Mouse (Mus musculus) lung, embryonic 16.5 days (tissue): Measurements from ENCODE around the gene Gm14226. TPM values are rescaled to one million over a fixed set of nuclear protein-coding genes. Genes with fewer than 3 reads are reported as not detected.

ENCODE experiments used
- ATAC-seq: fragments of 200-750 bp; cut with Nextera tagmentation; 2 replicates; pipeline ENCODE4 v1.8.0; 2017; ENCODE audit warnings: low read depth, mild to moderate bottlenecking, moderate library complexity
- H3K27ac ChIP-seq: fragments of 300-500 bp; sonication (generic); 2 replicates; pipeline ENCODE4 v1.5.1; 2014; ENCODE audit warnings: mild to moderate bottlenecking, control low read depth, low read length
- H3K27me3 ChIP-seq: fragments of 300-500 bp; sonication (generic); 2 replicates; pipeline ENCODE4 v1.6.1; 2014; ENCODE audit warnings: low read depth, low read length, mixed read lengths; ENCODE audit not compliant: control insufficient read depth, insufficient read depth
- H3K36me3 ChIP-seq: fragments of 300-500 bp; sonication (generic); 2 replicates; pipeline ENCODE4 v1.6.1; 2014; ENCODE audit warnings: low read length; ENCODE audit not compliant: control insufficient read depth, insufficient read depth
- H3K4me1 ChIP-seq: fragments of 300-500 bp; sonication (generic); replicated peaks from 2 replicates; pipeline ENCODE4 v1.6.1; 2014; ENCODE audit warnings: low read length, mixed read lengths; ENCODE audit not compliant: control insufficient read depth, insufficient read depth
- H3K4me2 ChIP-seq: fragments of 300-500 bp; sonication (generic); 2 replicates; pipeline ENCODE4 v1.6.1; 2014; ENCODE audit warnings: low read depth, low read length, control low read depth
- H3K4me3 ChIP-seq: fragments of 300-500 bp; sonication (generic); 2 replicates; pipeline ENCODE4 v1.5.1; 2014; ENCODE audit warnings: mild to moderate bottlenecking, low read length, control low read depth
- H3K9ac ChIP-seq: fragments of 300-500 bp; sonication (generic); 2 replicates; pipeline ENCODE4 v1.6.1; 2014; ENCODE audit warnings: low read length, control low read depth
- H3K9me3 ChIP-seq: fragments of 300-500 bp; sonication (generic); 2 replicates; pipeline ENCODE4 v1.6.1; 2016; ENCODE audit warnings: low read length; ENCODE audit not compliant: control insufficient read depth
- WGBS: fragments of 180-500 bp; shearing (Covaris S2); extraction: QIAGEN DNeasy Blood & Tissue Kit; methylation state at CpG from one replicate; pipeline ENCODE4 v1.1.7; 2014; 5-methylcytosine and 5-hydroxymethylcytosine counted together
- polyA plus RNA-seq: library from polyadenylated mRNA; unstranded; fragments of >200 nt; fragmentation: Nextera tagmentation; extraction: Ambion mirVana; gene quantifications from 2 replicates; pipeline ENCODE4 v1.2.1, GENCODE M21; 2015

Gene Gm14226
- polyA plus RNA-seq, 1 experiment from 2014 or later: 0.21 TPM

DNA sequence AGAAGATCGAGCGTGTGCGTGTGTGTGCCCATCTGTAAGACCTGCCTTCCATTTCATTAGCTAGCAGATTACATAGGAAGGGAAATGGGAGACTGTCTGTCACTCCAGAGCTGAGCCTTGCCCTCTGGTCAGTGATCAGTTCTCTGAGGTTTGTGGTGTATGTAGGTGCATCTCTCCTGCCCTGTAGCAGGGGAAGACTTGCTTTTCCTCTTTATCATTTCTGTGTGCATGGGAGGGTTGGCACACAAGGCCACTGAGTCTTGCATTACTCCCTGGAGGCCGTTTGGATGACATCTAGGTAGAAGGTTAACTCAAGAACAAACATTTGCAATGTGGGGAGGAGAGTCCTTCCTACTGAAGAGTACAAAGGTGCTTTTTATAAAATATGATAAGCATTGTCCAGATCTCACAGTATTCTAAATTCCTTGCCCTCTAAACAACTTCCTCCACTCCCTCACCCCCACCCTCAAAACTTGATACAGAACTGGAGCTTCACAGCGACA is 38.1 kb downstream of the Gm14226 start:
- 62% methylated on average over 5 of the region's 5 CpGs for WGBS
- H3K4me1 ChIP-seq: peaks cover 3% of the 10 kb centered on the region; the same call in 1 of the 2 replicates
- no peak overlapping the region for H3K9ac ChIP-seq
- H3K9me3 ChIP-seq: no peaks in the 10 kb centered on the region
- H3K27ac ChIP-seq: no peak overlapping the region
- H3K27me3 ChIP-seq: no peaks in the 10 kb centered on the region
- no peak for ATAC-seq
- peaks cover under 1% of the 10 kb centered on the region; the same call in 1 of the 2 replicates for H3K36me3 ChIP-seq
- H3K4me3 ChIP-seq: no peak overlapping the region
- H3K4me2 ChIP-seq: no peak overlapping the region

DNA sequence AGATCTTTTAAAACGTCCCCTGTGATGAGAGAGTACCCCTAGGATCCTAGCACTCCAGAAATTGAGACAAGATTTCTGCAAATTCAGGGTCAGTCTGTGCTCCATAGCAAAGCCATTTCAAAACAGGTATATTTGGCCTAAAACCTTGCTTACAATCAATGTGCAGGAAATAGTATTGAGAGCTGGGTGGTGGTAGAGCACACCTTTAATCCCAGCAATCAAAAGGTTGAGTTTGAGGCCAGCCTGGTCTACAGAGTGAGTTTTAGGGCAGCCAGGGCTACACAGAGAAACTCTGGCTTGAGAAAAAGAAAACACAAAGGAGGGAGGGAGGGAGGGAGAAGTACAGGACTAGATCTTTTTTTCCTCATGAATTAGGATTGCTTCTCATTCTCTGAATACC is 39.3 kb downstream of the Gm14226 start:
- ATAC-seq: no peak
- H3K4me1 ChIP-seq: no peaks in the 10 kb centered on the region
- H3K27me3 ChIP-seq: no peaks in the 10 kb centered on the region
- H3K9me3 ChIP-seq: no peaks in the 10 kb centered on the region
- peaks cover 7% of the 10 kb centered on the region for H3K36me3 ChIP-seq
- H3K4me3 ChIP-seq: no peak overlapping the region
- H3K4me2 ChIP-seq: no peak overlapping the region
- no peak overlapping the region for H3K9ac ChIP-seq
- WGBS: 58% methylated on average over 1 of the region's 1 CpGs
- H3K27ac ChIP-seq: no peak overlapping the region

DNA sequence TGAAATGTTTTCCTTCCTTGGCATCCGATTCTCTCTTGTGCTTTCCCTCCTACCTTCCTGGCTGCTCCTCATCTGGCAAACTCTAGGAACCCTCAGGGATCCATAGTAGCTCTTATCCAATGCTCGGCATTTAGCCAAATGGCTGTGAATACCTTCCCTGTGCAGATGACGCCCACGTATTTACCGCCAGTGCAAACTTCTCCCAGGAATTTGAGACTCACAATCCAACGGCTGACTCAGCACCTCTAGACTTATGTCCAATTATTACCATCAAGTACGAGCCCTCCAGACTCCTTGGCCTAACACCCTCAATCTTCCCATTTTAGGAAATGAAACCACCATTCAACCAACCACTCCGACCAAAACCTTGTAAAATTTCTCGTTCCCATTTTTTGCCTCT is 53.0 kb downstream of the Gm14226 start:
- H3K27me3 ChIP-seq: no peaks in the 10 kb centered on the region
- no peak overlapping the region for H3K9ac ChIP-seq
- H3K4me3 ChIP-seq: no peak overlapping the region
- WGBS: 81% methylated on average over 9 of the region's 9 CpGs
- no peak for ATAC-seq
- H3K4me1 ChIP-seq: peaks cover 19% of the 10 kb centered on the region
- no peak overlapping the region for H3K27ac ChIP-seq
- H3K36me3 ChIP-seq: no peaks in the 10 kb centered on the region
- no peak overlapping the region for H3K4me2 ChIP-seq
- H3K9me3 ChIP-seq: no peaks in the 10 kb centered on the region

DNA sequence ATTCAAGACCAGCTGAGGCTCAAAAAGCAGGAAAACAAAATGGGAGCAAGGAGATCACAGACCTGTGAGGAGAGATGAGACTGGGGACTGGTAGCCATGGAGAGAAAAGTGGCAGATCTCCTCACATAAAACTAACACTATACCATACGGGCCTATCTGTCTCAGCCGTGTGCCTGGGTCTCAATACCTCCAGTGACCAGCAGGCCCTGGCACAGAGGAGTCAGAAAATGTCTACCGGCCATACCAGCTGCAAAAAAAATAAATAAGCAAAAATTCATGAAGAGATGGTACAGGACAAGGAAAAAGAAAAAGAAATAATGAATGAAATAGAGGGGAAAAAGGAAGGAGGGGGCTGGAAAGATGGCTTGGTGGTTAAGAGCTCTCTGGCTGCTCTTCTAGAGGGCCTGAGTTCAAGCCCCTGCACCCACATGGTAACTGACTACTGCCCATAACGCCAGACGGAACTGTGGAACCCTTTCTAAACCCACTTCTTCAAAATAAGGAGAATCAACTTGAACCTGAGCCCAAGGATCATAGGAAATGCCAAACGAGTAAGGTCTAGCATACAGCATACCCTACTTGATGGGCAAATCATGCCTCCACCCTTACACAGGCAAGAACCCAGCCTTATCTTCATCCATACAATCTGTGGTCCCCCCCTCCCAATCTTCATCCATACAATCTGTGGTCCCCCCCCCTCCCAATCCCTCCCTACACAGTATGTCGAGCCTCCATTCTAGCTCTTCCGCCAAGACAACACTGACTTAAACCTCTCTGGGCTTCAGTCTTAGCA is 54.5 kb downstream of the Gm14226 start:
- Histone ChIP-seq H3K9me3 (no peaks in the 10 kb centered on the region), H3K27me3 (no peaks in the 10 kb centered on the region), H3K27ac (no peak overlapping the region), H3K36me3 (no peaks in the 10 kb centered on the region), H3K4me3 (no peak overlapping the region), H3K4me2 (no peak overlapping the region), H3K4me1 (peaks cover 19% of the 10 kb centered on the region), H3K9ac (no peak overlapping the region)
- 84% methylated on average over 8 of the region's 8 CpGs for WGBS
- ATAC-seq: no peak

DNA sequence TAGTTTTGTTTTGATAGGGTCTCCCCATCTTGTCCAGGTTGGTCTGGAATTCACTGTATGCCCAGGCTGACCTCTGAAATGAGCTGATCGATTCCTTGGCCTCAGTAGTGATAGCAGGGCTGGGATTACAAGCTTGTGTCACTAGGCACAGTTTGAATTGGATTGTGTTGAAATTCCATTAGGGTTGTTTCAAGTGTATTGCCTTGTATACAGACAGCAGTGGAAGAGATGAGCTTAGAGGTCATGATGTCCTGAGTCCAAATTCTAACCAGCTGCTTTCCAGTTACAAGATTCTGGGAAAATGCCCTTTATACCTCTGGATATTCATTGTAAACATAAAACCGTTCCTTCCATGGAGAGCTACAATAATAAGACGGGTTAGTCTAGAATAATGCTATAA is 55.3 kb downstream of the Gm14226 start:
- Histone ChIP-seq H3K27ac (no peak overlapping the region), H3K9ac (peak overlapping the region; percentile 85), H3K9me3 (no peaks in the 10 kb centered on the region), H3K4me1 (peaks cover 19% of the 10 kb centered on the region), H3K27me3 (no peaks in the 10 kb centered on the region), H3K4me3 (peak overlapping the region; percentile 78), H3K36me3 (no peaks in the 10 kb centered on the region), H3K4me2 (peak overlapping the region; percentile 72)
- ATAC-seq: no peak
- WGBS: 6% methylated on average over 3 of the region's 3 CpGs

DNA sequence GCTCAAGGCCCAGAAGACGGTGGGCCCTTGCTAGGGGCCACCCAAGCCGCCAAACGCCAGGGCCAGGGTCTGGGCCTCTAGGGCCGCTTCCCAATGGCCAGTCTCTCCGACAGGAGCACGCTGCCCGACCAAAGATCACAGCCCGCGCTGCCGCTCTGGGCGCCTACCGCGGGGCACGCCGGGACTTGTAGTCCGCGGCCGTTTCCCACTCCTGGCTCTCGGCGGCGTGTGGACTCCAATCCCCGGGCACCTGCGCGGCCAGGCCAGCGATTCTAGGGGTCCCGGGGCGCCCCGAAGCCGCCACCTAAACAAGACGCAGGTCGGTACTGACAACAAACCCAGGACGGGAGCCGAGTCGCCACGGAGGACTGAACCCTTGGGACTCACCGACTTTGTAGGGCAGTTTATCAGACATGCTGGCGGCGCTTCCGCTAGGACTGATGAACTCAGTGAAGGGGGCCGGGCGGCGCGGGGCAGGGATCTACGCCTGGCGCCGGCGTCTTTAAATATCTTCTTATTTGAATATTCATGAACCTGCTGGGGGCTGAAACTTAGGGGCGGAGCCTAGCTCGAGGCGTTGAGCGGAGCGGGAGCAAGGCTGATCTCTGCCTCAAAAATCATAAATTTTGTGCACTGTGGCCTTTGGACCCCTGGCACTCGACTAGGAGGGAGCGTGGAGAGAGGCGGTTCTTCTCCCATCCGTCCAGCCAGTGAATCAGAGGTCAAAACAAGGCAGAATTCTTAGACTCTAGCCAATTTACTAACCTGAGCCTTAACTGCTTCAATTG is 56.1 kb downstream of the Gm14226 start, which contains the start of gene Ahcy:
Gene Ahcy, minus strand, starts transcription at position 520 of the 788 bp plus-strand sequence.
- ATAC-seq: peak; percentile 97
- Histone ChIP-seq H3K4me2 (peak within 1 kb of the TSS; percentile 72), H3K4me3 (peak within 1 kb of the TSS; percentile 78), H3K27ac (peak within 1 kb of the TSS; percentile 66), H3K9ac (peak within 1 kb of the TSS; percentile 85), H3K4me1 (peaks cover 19% of the 10 kb centered on the region), H3K36me3 (no peaks in the 10 kb centered on the region), H3K27me3 (no peaks in the 10 kb centered on the region), H3K9me3 (no peaks in the 10 kb centered on the region)
- under 1% methylated on average over 56 of the region's 56 CpGs for WGBS

DNA sequence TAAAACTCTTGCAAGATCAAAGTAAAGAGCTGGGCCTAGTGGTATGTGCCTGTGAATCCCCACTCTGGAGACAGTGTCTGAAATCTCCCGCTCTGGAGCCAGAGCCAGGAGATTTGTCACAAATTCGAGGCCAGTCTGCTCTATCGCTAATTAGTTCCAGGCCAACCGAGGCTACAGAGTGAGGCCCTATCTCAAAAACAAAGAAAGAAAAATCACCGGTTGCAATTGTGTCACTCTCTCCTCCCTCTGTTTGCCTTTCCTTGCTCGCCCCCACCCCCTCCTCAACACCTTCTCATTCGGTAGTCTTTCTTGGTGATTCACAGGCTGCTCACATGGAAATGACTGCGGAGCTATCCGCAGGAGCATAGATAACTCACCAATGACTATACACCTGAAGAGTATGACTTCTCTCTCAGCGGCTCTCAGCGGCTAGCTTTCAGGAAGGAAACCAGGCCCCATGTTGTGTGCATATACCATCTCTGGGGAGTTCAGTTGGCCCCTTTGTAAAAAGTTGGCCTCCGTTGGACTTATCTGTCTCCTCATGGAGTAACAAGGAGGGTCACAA is 56.8 kb downstream of the Gm14226 start:
- 17% methylated on average over 12 of the region's 12 CpGs for WGBS
- no peak; the same call in 1 of the 2 replicates for ATAC-seq
- H3K36me3 ChIP-seq: no peaks in the 10 kb centered on the region
- H3K4me1 ChIP-seq: peaks cover 19% of the 10 kb centered on the region
- peak overlapping the region; percentile 48 for H3K27ac ChIP-seq
- H3K27me3 ChIP-seq: no peaks in the 10 kb centered on the region
- peak overlapping the region; percentile 72 for H3K4me2 ChIP-seq
- H3K9me3 ChIP-seq: no peaks in the 10 kb centered on the region
- H3K4me3 ChIP-seq: peak overlapping the region; percentile 78
- H3K9ac ChIP-seq: peak overlapping the region; percentile 85

DNA sequence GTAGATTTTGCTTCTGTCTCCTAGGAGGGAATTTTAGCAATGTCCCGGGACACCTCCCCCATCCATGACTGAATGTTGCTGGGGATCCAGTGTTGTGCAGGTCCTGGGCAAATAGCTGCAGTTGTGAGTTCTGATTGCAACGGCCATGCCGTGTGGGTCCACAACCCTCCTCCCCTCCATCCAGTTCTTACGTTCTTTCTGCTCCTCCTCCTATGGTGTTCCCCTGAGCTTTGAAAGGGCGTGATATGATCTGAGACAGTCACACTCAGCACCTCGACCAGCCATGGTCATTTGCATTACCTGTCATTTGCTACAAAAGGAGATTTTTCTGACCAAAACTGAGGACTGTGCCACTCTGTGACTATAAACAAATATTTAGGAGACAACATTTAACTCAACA is 57.6 kb downstream of the Gm14226 start:
- Histone ChIP-seq H3K27me3 (no peaks in the 10 kb centered on the region), H3K4me1 (peaks cover 19% of the 10 kb centered on the region), H3K4me2 (no peak overlapping the region), H3K4me3 (no peak overlapping the region), H3K36me3 (no peaks in the 10 kb centered on the region), H3K27ac (no peak overlapping the region), H3K9ac (no peak overlapping the region), H3K9me3 (no peaks in the 10 kb centered on the region)
- WGBS: 75% methylated on average over 6 of the region's 6 CpGs
- ATAC-seq: no peak
